Mouse (Mus musculus) testis, postnatal 14 days (tissue): ENCODE data around the gene 1300017J02Rik.
"Not testable (repeated sequence)": the region's sequence is repeated elsewhere in the genome, so short reads cannot be mapped to it uniquely, and the experiment has no call there.

Experiments used
- DNase-seq: peaks from one replicate; pipeline ENCODE4 v3.0.0; 2021; ENCODE audit warnings: low spot score

The 1300017J02Rik gene

DNA sequence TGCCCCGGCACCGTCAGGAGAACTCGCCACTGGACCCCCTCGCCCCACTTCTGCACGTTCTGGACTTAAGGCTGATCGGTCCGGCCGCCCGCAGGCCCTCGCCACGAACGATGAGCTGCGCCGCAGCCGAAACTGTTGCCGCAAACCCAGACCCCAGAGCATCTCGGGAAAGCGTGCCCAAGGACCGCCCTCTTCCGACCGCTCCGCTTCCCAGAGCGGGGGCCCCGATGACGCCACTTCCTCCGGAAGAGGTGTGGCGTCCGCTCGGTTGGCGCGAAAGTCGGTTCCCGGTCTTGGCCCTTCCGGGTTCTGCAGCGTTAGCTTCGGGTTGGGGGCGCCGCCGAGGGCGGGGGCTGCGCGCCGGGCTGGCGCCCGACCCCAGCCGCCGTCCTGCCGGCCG, at the start of gene 1300017J02Rik, which contains the start of gene Topbp1:
Gene 1300017J02Rik (minus strand): TSS at position 156 of the 400 bp plus-strand sequence.
Gene Topbp1 (plus strand): TSS at position 289 of the 400 bp plus-strand sequence.
- peak; percentile 96 for DNase-seq

DNA sequence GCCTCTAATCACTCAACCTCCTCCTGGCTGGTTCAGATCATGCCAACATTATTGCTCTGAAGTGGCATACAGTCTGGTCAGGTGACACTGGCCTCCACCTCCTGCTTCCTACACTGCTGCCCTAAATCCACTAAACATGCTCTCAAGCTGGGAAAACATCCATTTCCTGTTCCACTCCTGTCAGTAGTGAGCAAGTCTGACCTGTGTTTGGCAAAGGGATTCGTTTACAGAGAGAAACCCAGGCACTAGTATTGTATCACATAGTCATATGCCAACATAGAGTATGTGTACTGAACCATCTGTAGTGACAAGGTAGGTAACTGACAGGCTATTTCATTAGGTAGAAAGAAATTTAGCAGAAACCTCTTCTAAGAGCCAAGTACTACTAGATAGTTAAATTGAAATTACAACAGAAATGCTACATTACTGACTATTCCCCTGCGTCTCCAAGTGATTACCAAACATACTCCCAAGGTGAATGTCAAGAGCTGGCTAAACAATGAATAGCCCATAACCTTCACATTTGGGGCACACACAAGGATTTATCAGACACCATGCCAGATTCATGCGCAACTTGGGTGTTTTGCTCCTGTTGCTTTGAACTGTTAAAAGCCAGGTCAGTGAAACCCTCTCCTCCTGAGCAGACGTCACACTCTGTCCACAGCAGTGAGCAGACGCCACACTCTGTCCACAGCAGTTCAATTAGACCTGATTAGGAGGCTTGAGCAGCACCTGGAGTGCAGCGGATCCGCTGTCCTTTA, 48.8 kb upstream of the 1300017J02Rik start:
- not testable (repeated sequence) for DNase-seq

DNA sequence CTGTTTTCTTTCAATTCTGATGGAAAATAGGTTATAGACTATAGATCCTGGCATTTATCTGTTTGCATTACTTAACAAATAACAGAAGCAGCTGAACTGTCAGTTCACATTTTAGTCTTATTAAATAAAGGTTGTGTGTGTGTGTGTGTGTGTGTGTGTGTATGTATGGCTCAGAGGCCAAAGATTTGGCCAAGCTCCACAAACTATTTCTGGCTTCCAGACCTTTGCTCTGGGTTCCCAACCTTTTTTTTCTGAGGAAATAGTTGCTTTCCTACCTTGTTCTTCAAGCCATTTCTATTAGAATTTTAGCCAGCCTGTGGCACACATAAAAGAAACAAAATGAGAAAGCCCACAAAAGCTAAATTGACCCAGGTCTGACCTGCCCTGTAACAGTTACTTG, 43.9 kb upstream of the 1300017J02Rik start:
- no peak for DNase-seq

DNA sequence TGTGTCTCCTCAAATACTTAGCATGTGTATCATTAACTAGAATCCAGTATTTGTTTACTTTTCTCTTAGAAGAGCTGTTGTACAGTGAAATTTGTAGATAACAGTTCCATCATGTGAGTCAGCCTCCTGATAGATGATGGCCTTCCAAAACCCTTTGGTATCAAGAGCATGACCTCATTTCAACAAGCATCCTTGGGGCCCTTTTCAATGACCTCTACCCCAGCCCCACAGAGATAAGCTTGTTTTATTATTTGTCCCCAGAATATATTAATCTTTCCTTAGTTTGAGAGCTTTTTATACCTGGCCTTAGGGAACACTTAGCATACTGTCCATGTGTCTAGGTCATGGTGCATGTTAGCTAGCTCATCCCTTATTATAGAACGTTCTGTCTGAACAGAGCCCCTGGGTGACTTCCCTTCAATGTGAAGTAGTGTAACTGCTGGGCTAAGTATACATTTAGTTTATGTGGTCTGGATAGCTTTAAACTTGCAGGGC, 43.2 kb upstream of the 1300017J02Rik start:
- DNase-seq = no peak

GRCm38 (mm10) chr9:103347045-103347444, 42.2 kb upstream of the 1300017J02Rik start:
- DNase-seq = no peak

GRCm38 (mm10) chr9:103336912-103337311, 32.0 kb upstream of the 1300017J02Rik start:
- DNase-seq = no peak

GRCm38 (mm10) chr9:103332663-103333062, 27.8 kb upstream of the 1300017J02Rik start:
- DNase-seq = no peak

GRCm38 (mm10) chr9:103326449-103326848, 21.6 kb upstream of the 1300017J02Rik start:
- DNase-seq = no peak

GRCm38 (mm10) chr9:103324678-103325077, 19.8 kb upstream of the 1300017J02Rik start:
- no peak for DNase-seq

- DNase-seq = peak; percentile 36
Measured at GRCm38 (mm10) chr9:103309832-103310231, 5.0 kb upstream of the 1300017J02Rik start.

DNA sequence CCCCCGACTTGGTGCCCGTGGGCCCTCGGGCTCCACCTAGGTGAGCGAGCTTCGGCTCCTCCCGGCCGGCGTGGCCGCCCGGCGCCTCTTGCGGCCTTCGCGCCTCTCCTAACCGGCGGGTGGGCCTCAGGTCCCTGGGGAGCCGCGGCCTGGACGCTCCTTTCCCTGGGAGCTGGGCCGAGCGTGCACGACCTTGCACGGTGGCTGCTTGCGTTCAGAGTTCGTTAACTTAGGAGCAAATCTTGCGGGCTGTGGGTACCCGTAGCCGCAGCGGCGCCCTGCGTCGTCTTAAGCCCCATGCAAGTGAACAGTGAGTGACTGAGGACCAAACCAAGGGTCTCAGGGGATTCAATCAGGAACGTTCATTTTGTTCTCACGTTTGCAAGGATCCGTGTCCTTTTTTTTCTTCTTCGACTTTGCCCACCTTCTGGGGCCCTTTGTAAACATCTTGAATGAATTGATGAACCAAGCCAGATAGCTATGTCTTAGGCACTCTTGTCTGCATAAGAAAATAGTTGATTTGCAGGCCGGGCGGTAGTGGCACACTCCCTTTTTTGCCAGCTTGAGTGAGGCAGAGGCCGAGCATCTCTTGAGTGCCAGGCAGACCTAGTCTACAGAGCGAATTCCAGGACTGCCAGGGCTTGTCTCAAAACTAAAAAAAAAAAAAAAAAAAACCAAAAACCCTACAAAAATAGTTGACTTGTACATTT, 605 bp upstream of the 1300017J02Rik start:
- DNase-seq = peak; percentile 84

DNA sequence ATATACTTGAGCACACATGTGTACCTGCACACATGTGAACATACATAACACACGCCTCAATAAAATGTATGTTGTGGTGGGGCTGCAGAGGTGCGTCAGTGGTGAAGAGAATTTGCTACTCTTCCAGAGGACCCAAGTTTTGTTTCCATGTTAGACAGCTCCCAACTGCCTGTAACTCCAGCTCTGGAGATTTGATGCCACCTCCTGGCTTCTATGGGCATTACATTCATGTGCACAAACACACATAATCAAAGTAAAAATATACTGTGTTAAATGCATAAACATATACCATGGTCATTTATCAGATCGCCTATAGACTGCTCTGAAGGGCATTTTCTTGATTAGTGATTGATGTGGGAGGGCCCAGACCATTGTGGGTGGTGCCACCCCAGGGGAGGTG, 2.2 kb downstream of the 1300017J02Rik start:
- DNase-seq = no peak

DNA sequence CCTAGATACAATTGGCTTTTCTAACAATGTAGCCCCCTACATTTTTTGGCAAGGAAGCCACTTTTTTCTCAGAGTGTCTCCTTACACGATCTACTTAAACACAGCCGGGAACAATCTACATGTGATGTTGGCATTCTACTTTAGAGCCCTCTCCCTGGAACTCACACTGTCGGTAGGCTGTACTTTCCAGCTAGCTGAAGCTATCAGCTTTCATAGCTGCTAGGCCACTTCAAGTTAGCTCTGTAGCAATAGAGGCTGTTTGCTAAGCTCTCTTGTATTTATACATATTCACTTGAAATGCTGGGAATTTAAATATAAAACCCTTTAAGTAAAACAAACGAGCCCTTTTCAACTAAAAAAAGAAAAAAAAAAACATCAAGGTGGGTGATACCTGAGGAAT, 2.6 kb downstream of the 1300017J02Rik start:
- no peak for DNase-seq

DNA sequence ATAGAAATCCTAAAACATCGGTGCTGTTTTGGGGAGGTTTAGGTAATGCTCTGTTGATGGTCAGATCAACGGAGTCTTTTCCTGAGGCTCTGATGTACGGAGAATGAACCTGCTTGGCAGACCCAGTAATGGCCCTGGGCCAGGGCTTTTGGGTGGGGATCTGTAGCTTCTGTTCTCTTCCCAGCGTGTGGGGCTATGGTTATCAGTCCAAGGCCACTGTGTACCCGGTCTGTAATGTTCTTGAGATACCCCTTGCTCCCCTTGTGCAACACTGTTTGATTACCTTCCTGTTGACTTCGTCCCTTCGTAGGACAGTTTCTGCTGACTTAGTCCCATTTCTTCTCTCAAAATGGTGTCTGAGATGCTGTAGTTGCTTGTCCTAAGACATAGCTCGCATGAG, 3.8 kb downstream of the 1300017J02Rik start:
- peak; percentile 24 for DNase-seq

- DNase-seq = no peak
Measured at GRCm38 (mm10) chr9:103294507-103294906, 10.4 kb downstream of the 1300017J02Rik start.

- DNase-seq = no peak
Measured at GRCm38 (mm10) chr9:103288489-103289180, 16.2 kb downstream of the 1300017J02Rik start.

DNA sequence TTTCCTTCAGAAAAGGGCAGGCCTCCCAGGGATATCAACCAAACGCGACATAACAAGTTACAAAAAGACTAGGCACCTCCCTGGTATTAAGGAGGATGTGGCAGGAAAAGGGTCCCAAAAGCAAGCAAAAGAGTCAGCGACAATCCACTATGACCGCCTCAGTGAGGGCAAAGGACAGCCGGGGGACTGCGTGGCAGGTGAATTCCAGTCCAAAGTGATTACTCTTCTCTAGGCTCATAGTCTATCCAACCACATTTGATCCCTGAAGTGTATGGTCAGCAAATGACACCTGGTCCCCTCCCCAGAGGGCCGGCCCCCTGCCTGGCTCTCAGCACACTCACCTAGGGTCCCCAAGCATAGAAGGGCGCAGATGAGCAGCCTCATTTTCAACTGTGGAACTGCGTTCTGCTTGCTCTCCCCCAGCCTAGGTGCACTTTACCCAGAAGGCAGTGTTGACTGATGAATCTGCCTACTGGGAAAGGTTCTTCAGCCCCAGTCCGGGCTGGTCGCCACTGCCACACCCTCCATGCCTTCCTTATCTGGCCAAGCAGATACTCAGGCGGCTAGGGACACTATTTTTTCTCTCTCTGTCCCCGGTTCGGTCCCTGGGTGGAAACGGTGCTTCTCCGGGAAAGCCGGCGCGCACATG, 16.9 kb downstream of the 1300017J02Rik start:
- no peak for DNase-seq

- DNase-seq = no peak
Measured at GRCm38 (mm10) chr9:103286901-103287422, 17.9 kb downstream of the 1300017J02Rik start.

DNA sequence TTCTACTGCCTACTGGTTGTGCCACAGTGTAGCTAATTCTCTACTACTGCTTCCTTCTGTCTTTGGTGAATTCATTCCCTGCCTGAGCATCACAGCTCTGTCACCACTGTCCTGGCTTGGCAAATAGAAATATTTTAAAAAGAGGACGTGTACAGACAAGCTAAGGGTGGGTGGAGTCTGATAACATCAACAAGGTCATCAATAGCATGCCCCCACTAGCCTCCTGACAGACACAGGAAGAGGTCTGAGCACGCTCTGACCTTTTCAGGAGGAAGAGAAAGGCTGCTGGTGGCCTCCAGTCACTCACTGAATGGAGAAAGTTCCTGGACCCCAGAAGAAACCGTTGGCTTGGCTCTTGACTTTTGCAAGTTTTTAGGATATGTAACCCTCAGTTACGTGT, 18.5 kb downstream of the 1300017J02Rik start:
- no peak for DNase-seq

GRCm38 (mm10) chr9:103276876-103277275, 28.0 kb downstream of the 1300017J02Rik start:
- DNase-seq = no peak

GRCm38 (mm10) chr9:103275676-103276075, 29.2 kb downstream of the 1300017J02Rik start:
- no peak for DNase-seq

DNA sequence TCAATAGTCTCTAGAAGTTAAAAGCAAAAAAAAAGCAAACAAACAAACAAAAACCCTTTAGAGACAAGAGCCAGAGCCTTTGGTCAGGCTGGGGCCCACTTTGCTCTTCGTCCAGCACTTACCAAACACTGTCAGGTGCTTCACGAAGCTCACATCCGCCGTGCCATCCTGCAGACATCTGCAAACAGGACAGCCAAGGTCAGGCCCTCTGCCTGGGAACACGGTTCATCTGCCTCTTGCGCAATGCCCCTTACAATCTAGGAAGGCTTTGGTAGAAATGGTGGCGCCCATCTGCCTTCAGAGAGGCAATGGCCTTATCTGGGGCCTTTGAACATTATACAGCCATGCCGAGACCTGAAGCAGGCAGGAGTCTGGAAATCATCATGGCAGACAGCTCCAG, 30.1 kb downstream of the 1300017J02Rik start:
- DNase-seq = no peak
